Mouse (Mus musculus) liver, embryonic 16.5 days (tissue): ENCODE measurements at regions not wholly inside any gene's neighbourhood (a gene's known extent, or its start where the extent isn't known, plus 50 kb on each side); places are given as distances from the start of the nearest gene placed in this dataset.
A peak's percentile ranks its signal among the peaks of the same experiment; 100 is the strongest.

Experiments
- ATAC-seq: fragments of 200-750 bp; cut with Nextera tagmentation; 2 replicates; pipeline ENCODE4 v1.8.0; 2017; ENCODE audit warnings: low read depth, mild to moderate bottlenecking, moderate number of reproducible peaks, moderate library complexity
- H3K27ac ChIP-seq: fragments of 300-500 bp; sonication (generic); 2 replicates; pipeline ENCODE4 v1.5.1; 2014; ENCODE audit warnings: mild to moderate bottlenecking, low read length
- H3K27me3 ChIP-seq: fragments of 300-500 bp; sonication (generic); 2 replicates; pipeline ENCODE4 v1.6.1; 2014; ENCODE audit warnings: low read depth, low read length, mixed read lengths; ENCODE audit not compliant: control insufficient read depth, insufficient read depth
- H3K36me3 ChIP-seq: fragments of 300-500 bp; sonication (generic); 2 replicates; pipeline ENCODE4 v1.6.1; 2014; ENCODE audit warnings: mild to moderate bottlenecking; ENCODE audit not compliant: control insufficient read depth, insufficient read depth
- H3K4me1 ChIP-seq: fragments of 300-500 bp; sonication (generic); 2 replicates; pipeline ENCODE4 v1.6.1; 2014; ENCODE audit warnings: low read depth, low read length, mixed read lengths; ENCODE audit not compliant: control insufficient read depth
- H3K4me2 ChIP-seq: fragments of 300-500 bp; sonication (generic); 2 replicates; pipeline ENCODE4 v1.6.1; 2014; ENCODE audit warnings: low read depth, low read length, mixed read lengths
- H3K4me3 ChIP-seq: fragments of 300-500 bp; sonication (generic); 2 replicates; pipeline ENCODE4 v1.5.1; 2014; ENCODE audit warnings: low read depth, mild to moderate bottlenecking, low read length
- H3K9ac ChIP-seq: fragments of 300-500 bp; sonication (generic); 2 replicates; pipeline ENCODE4 v1.6.1; 2014; ENCODE audit warnings: low read depth, low read length
- H3K9me3 ChIP-seq: fragments of 300-500 bp; sonication (generic); replicated peaks from 2 replicates; pipeline ENCODE4 v1.6.1; 2016; ENCODE audit warnings: low read length; ENCODE audit not compliant: control insufficient read depth
- WGBS: fragments of 180-500 bp; shearing (Covaris S2); extraction: QIAGEN DNeasy Blood & Tissue Kit; methylation state at CpG from one replicate; pipeline ENCODE4 v1.1.7; 2014; ENCODE audit not compliant: insufficient replicate concordance; 5-methylcytosine and 5-hydroxymethylcytosine counted together

DNA sequence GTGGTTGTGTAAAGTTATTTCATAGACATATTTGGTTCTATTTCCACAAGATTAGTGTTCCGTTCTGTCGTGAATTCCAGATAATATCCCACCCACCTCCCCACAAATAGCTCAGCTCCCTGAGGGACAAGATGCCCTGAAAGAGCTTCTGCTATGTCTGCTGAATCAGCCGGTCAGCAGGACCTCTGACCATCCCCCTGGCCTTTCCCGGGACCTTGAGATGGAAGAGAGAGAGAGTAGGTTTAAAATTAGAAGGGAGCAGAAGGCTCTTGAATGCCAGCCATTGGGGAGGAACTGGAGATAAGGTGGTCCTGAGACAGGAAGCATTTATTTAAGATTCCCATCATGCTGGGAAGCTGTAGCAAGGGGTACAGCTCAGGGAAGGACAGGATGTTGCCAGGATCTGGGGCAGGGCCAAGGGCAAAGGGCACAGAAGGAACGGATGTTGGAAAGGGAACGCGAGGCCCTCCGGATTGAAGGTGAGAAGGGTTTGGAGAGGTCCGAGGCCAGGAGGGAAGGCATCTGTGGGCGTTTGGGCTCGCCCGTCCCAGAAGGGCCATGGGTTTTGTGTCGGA lies 344.7 kb upstream of the Tbx3 start:
- ATAC-seq = no peak
- Histone ChIP-seq H3K36me3 (no peaks in the 10 kb centered on the region), H3K9ac (no peak overlapping the region), H3K4me1 (no peaks in the 10 kb centered on the region), H3K27ac (no peak overlapping the region), H3K9me3 (no peaks in the 10 kb centered on the region), H3K27me3 (no peaks in the 10 kb centered on the region), H3K4me2 (no peak overlapping the region), H3K4me3 (no peak overlapping the region)
- 72% methylated on average over 13 of the region's 13 CpGs for WGBS

DNA sequence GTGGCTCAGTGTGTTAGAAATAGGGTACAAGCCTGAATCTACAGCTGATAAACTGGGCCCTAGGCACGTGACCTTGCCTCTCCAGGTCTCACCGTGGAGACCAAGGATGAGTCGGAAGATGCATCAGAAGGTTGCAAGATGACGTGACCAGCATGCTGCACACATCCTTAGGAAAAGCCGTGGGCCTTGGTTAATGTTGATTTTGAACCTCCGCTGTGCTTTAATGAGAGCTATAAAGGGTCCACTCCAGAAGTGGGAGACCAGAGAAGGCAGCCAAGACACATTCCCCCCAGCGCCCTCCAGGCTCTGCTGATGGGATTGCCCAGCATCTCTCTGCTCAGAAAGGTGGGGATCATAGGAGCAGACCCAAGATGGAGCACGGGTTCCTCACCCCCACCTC lies 343.6 kb upstream of the Tbx3 start:
- H3K36me3 ChIP-seq = no peaks in the 10 kb centered on the region
- H3K4me2 ChIP-seq = no peak overlapping the region
- no peaks in the 10 kb centered on the region for H3K9me3 ChIP-seq
- peaks cover 1% of the 10 kb centered on the region; the same call in 1 of the 2 replicates for H3K4me1 ChIP-seq
- no peak overlapping the region for H3K4me3 ChIP-seq
- 67% methylated on average over 8 of the region's 8 CpGs for WGBS
- ATAC-seq = no peak
- no peak overlapping the region for H3K27ac ChIP-seq
- no peak overlapping the region for H3K9ac ChIP-seq
- H3K27me3 ChIP-seq = no peaks in the 10 kb centered on the region

DNA sequence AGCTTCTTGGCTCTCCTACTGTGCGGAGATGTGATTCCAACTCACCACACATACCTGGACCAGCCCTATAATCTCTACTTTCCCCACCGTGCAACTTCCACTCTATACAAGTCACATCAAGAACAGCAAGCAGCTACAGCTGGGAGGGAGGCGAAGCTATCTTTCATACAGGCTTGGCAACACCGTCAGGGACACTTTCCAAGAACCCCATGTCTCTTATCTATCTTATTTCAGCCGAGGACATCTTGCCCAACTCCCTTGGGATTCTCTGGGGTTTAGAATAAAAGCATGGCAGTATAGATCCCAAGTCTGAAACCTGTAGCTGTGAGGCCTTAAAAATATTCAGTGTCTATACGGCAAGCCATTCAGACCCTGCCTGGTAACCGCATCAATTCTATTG lies 341.5 kb upstream of the Tbx3 start:
- no peaks in the 10 kb centered on the region for H3K36me3 ChIP-seq
- ATAC-seq = no peak
- H3K4me3 ChIP-seq = no peak overlapping the region
- no peak overlapping the region for H3K27ac ChIP-seq
- WGBS = 54% methylated on average over 7 of the region's 7 CpGs
- no peaks in the 10 kb centered on the region for H3K27me3 ChIP-seq
- peaks cover 4% of the 10 kb centered on the region; the same call in 1 of the 2 replicates for H3K4me1 ChIP-seq
- no peak overlapping the region for H3K4me2 ChIP-seq
- H3K9me3 ChIP-seq = no peaks in the 10 kb centered on the region
- no peak overlapping the region for H3K9ac ChIP-seq

DNA sequence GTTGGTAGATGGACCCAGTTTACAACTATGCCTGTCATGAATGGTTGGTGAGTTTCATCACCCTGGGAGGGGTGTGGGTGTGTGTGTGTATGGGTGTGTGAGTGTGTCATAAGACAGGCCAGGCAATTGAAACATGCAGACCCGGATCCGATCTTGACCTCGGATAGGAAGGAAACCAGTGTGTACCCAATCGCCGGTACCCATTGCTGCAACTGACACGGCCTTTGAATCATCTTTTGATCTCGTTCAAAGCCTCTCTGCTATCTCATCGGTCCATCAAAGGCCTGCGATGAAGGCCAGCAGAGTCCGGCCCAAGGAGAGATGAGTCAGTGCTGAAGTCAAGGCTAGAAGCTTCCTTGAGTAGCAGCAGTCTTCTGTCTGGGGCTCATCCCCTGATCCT lies 341.1 kb upstream of the Tbx3 start:
- no peak overlapping the region for H3K4me2 ChIP-seq
- no peaks in the 10 kb centered on the region for H3K27me3 ChIP-seq
- H3K4me1 ChIP-seq = peaks cover 4% of the 10 kb centered on the region; the same call in 1 of the 2 replicates
- no peak overlapping the region for H3K4me3 ChIP-seq
- WGBS = 56% methylated on average over 10 of the region's 10 CpGs
- no peak overlapping the region for H3K27ac ChIP-seq
- ATAC-seq = no peak
- H3K9me3 ChIP-seq = no peaks in the 10 kb centered on the region
- H3K36me3 ChIP-seq = no peaks in the 10 kb centered on the region
- no peak overlapping the region for H3K9ac ChIP-seq

DNA sequence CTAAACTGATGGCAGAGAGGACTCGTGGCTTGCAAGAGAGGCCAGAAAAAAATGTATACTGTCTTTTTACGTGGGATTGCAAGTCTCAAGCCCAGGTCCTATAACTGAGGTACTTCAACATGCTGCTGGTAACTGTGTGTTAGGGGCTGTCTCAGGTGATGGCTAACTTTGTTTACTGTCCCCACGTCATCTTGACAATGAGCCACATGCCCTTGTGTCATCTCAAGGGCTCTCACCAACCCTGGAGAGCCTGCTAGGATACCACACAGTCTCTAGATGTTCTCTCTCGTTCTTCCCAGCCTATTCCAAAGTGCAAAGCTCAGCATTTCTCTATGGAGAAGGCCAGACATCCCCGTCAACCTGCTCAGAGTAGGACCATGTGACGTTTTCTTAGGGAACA lies 340.6 kb upstream of the Tbx3 start:
- Histone ChIP-seq H3K36me3 (no peaks in the 10 kb centered on the region), H3K4me3 (no peak overlapping the region), H3K27me3 (no peaks in the 10 kb centered on the region), H3K4me1 (peaks cover 4% of the 10 kb centered on the region; the same call in 1 of the 2 replicates), H3K9me3 (no peaks in the 10 kb centered on the region), H3K4me2 (no peak overlapping the region), H3K27ac (no peak overlapping the region), H3K9ac (no peak overlapping the region)
- 54% methylated on average over 6 of the region's 6 CpGs for WGBS
- ATAC-seq = no peak

DNA sequence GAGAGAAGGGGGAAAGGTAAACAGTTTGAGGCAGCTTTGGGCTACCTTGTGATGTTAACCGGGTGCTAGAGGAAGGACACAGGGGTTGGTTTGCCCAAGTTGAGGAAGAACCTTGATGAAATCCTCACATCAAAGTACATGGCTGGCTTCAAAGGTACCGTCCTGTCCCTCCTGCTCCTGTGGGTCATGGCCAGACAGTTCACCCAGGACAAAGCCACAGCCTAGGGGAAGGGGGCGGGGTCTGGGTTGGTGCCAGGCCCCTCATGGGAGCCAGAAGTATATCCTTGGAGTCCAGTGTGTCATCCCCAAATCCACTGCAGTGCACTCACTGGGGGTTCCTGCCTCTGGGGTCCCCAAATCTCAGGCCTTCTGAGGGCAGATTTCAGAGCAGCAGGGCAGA lies 339.0 kb upstream of the Tbx3 start:
- ATAC-seq = peak; percentile 51
- Histone ChIP-seq H3K27ac (no peak overlapping the region), H3K27me3 (no peaks in the 10 kb centered on the region), H3K4me3 (no peak overlapping the region), H3K36me3 (no peaks in the 10 kb centered on the region), H3K9ac (no peak overlapping the region), H3K4me2 (no peak overlapping the region), H3K9me3 (no peaks in the 10 kb centered on the region), H3K4me1 (peaks cover 4% of the 10 kb centered on the region; the same call in 1 of the 2 replicates)
- WGBS = 38% methylated on average over 3 of the region's 3 CpGs

DNA sequence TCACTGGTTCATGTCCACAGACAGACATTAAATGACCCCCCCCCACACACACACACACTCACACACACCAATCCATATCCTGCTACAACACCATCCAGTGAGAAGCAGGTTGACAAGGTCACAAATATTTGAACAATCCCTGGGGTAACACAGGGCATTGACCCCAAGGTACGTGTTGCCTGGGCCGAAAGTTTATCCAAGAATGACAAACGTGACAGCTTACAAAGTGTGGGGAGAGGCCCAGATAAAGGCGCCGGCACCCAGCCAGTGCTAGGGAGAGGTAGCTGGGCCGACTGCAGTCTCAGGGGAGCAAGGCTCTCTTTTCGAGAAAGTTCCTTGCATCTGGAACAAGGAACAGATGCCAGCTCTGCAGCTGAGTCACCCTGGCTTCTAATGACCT lies 337.8 kb upstream of the Tbx3 start:
- ATAC-seq = peak; percentile 87
- 41% methylated on average over 7 of the region's 7 CpGs for WGBS
- no peak overlapping the region for H3K27ac ChIP-seq

DNA sequence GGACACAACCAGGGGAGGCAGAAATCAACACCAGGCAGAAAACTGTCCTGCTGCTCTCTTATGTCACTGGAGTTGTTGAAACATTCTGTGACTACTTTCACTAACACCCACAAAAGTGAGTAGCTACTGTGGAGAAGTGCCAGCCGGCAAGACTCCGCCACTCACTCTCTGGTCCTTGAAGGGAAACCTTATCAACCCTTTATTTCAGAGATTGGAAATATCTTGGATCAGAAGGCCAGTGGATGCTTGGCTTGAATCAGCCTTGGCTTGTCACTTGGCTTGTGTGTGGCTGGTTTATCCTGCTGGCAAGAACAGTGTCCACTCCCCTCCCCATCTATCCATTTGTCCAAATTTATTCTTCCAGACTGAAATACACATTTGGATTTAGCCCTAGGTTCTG lies 335.3 kb upstream of the Tbx3 start:
- no peak for ATAC-seq
- H3K4me3 ChIP-seq = no peak overlapping the region

More for the DNA sequence above, 337.8 kb upstream of the Tbx3 start:
- Histone ChIP-seq H3K36me3 (no peaks in the 10 kb centered on the region), H3K9ac (no peak overlapping the region), H3K4me3 (no peak overlapping the region), H3K4me2 (no peak overlapping the region), H3K9me3 (no peaks in the 10 kb centered on the region), H3K27me3 (no peaks in the 10 kb centered on the region), H3K4me1 (peaks cover 4% of the 10 kb centered on the region; the same call in 1 of the 2 replicates)

DNA sequence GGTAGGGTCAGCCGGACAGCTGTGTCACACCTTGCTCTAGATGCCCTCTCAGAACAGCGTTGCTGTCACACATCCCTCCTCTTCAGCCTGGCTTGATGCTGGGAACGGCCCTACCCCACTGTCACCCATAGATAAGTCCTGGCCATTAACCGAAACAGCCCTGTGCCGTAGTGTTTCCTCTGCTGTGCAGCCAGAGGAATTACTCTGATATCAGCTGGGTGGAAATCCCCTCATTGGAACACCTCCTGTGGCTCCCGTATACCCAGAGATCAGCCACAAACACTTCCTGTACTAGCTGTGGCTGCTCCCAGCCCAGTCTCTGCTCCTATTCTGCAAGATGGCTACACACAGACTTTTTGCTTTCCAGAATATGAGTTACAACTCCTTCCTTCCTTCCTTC lies 334.5 kb upstream of the Tbx3 start:
- WGBS = 30% methylated on average over 6 of the region's 6 CpGs

More for the DNA sequence above, 335.3 kb upstream of the Tbx3 start:
- Histone ChIP-seq H3K4me2 (no peak overlapping the region), H3K36me3 (no peaks in the 10 kb centered on the region), H3K9ac (no peak overlapping the region), H3K27me3 (no peaks in the 10 kb centered on the region), H3K9me3 (no peaks in the 10 kb centered on the region), H3K27ac (no peak overlapping the region), H3K4me1 (peaks cover 4% of the 10 kb centered on the region; the same call in 1 of the 2 replicates)
- WGBS = 80% methylated on average over 2 of the region's 2 CpGs

More for the DNA sequence above, 334.5 kb upstream of the Tbx3 start:
- H3K36me3 ChIP-seq = no peaks in the 10 kb centered on the region
- H3K9me3 ChIP-seq = no peaks in the 10 kb centered on the region
- no peak overlapping the region for H3K27ac ChIP-seq
- H3K4me3 ChIP-seq = no peak overlapping the region
- H3K4me2 ChIP-seq = no peak overlapping the region
- H3K9ac ChIP-seq = no peak overlapping the region
- H3K27me3 ChIP-seq = no peaks in the 10 kb centered on the region
- peaks cover 4% of the 10 kb centered on the region; the same call in 1 of the 2 replicates for H3K4me1 ChIP-seq
- no peak for ATAC-seq
